Mouse (Mus musculus): ENCODE measurements around the gene Golga4. TPM values are rescaled to one million over a fixed set of nuclear protein-coding genes. Genes with fewer than 3 reads are reported as not detected.
A peak's percentile ranks its signal among the peaks of the same experiment; 100 is the strongest.

Golga4 gene
- polyA plus RNA-seq, 1 experiment from 2014 or later, result 41.5 TPM

DNA sequence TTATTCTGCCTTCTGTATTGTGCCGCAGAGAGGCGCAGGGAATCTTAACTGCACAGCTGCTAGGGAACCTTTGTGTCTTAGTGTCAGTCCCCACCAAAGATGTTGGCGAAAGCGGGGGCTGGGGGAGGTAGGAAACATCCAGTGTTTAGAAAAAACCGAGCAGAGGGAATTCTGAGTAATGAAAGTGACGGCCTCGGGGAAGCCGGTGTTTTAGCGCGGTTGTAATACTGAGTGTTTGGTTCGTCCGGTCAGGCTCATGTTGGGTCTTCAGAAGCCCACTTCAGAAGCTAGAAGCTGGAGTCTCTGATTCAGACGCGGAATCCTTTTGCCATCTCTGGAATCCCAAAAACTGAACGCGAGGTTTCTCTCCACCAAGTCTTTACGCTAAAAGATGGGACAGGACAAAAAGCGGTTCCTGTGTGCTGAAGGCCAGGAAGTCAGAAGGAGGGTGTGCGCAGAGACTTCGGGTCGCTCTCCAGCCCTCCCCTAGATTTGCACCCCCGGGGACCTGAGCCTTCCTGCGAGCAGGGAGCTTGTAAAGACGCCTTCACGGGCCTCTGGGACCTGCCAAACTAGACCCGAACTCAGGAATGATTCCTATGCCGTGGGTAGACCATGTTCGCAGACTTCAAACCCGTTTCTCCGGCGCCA, 28.7 kb upstream of the Golga4 start:
- no peaks in the 10 kb centered on the region for H3K36me3 ChIP-seq (ENCODE audit: control insufficient read depth, insufficient read depth, low read length)
- no peak overlapping the region for H3K27ac ChIP-seq (ENCODE audit: low read length)
- ATAC-seq, result no peak
- no peak overlapping the region for H3K9ac ChIP-seq (ENCODE audit: low read depth, low read length)
- peak overlapping the region; percentile 19; the same call in 1 of the 2 replicates for H3K4me3 ChIP-seq (ENCODE audit: low read depth, low read length)
- peaks cover 15% of the 10 kb centered on the region for H3K4me1 ChIP-seq (ENCODE audit: control insufficient read depth, insufficient read depth, low read length)
- H3K9me3 ChIP-seq (replicated peaks; ENCODE audit: control insufficient read depth, low read length, poor library complexity, severe bottlenecking), result no peaks in the 10 kb centered on the region
- H3K4me2 ChIP-seq (ENCODE audit: low read length), result peak overlapping the region; percentile 36
- WGBS, result under 1% methylated on average over 31 of the region's 31 CpGs
- H3K27me3 ChIP-seq (ENCODE audit: control insufficient read depth, insufficient read depth, low read depth, low read length), result peaks cover 53% of the 10 kb centered on the region

DNA sequence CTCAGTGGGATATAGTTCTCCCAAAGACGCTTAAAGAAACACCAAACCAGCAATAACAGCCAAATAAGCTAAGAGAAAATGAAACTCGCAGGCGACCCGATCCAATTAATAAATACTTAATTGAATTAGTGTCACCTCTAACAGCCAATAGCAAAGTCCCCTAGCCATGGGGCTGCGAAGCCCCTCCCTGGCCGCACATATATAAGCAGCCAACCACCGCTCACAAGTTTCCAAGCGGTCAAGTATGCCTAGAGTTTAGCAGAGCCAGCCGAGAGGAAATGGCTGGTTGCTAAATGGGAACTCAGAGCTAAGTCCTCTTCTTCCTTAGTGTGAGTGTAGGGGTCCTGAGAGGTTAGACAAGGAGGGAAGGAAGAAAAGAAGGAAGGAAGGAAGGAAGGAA, 28.1 kb upstream of the Golga4 start, which contains the start of gene Eomes:
Eomes (plus strand) TSS at position 252 of the 400 bp plus-strand sequence.
- H3K4me2 ChIP-seq (ENCODE audit: low read length), result peak within 1 kb of the TSS; percentile 52
- peaks cover 15% of the 10 kb centered on the region for H3K4me1 ChIP-seq (ENCODE audit: control insufficient read depth, insufficient read depth, low read length)
- no peaks in the 10 kb centered on the region for H3K36me3 ChIP-seq (ENCODE audit: control insufficient read depth, insufficient read depth, low read length)
- peaks cover 54% of the 10 kb centered on the region for H3K27me3 ChIP-seq (ENCODE audit: control insufficient read depth, insufficient read depth, low read depth, low read length)
- 2% methylated on average over 9 of the region's 9 CpGs for WGBS
- no peak for ATAC-seq
- no peaks in the 10 kb centered on the region for H3K9me3 ChIP-seq (replicated peaks; ENCODE audit: control insufficient read depth, low read length, poor library complexity, severe bottlenecking)
- 0 out of 2 replicates have a peak within 1 kb of the TSS, but pooled peaks have one; percentile 38 for H3K9ac ChIP-seq (ENCODE audit: low read depth, low read length)
- H3K27ac ChIP-seq (ENCODE audit: low read length), result no peak within 1 kb of the TSS
- peak within 1 kb of the TSS; percentile 35 for H3K4me3 ChIP-seq (ENCODE audit: low read depth, low read length)

DNA sequence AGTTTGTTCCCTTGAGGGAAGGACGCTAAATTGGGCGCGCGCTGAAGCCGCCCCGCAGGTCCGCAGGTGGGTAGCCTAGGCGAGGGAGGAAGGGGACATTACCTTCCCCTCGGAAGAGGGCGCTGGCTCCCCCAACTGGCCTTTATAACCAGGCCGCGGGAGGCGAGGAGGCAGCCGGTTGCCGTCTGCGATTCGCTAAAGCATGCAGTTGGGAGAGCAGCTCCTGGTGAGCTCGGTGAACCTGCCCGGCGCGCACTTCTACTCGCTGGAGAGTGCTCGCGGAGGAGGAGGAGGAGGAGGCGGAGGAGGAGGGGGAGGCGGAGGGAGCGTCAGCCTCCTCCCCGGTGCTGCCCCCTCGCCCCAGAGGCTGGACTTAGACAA, 27.6 kb upstream of the Golga4 start:
- H3K27me3 ChIP-seq (ENCODE audit: control insufficient read depth, insufficient read depth, low read depth, low read length), result peaks cover 58% of the 10 kb centered on the region
- 0 out of 2 replicates have a peak, but pooled peaks have one; percentile 17 for ATAC-seq
- peaks cover 15% of the 10 kb centered on the region for H3K4me1 ChIP-seq (ENCODE audit: control insufficient read depth, insufficient read depth, low read length)
- no peaks in the 10 kb centered on the region for H3K9me3 ChIP-seq (replicated peaks; ENCODE audit: control insufficient read depth, low read length, poor library complexity, severe bottlenecking)
- 0 out of 2 replicates have a peak overlapping the region, but pooled peaks have one; percentile 38 for H3K9ac ChIP-seq (ENCODE audit: low read depth, low read length)
- H3K27ac ChIP-seq (ENCODE audit: low read length), result no peak overlapping the region
- H3K4me3 ChIP-seq (ENCODE audit: low read depth, low read length), result peak overlapping the region; percentile 35
- under 1% methylated on average over 25 of the region's 29 CpGs for WGBS
- peak overlapping the region; percentile 52 for H3K4me2 ChIP-seq (ENCODE audit: low read length)
- no peaks in the 10 kb centered on the region for H3K36me3 ChIP-seq (ENCODE audit: control insufficient read depth, insufficient read depth, low read length)

DNA sequence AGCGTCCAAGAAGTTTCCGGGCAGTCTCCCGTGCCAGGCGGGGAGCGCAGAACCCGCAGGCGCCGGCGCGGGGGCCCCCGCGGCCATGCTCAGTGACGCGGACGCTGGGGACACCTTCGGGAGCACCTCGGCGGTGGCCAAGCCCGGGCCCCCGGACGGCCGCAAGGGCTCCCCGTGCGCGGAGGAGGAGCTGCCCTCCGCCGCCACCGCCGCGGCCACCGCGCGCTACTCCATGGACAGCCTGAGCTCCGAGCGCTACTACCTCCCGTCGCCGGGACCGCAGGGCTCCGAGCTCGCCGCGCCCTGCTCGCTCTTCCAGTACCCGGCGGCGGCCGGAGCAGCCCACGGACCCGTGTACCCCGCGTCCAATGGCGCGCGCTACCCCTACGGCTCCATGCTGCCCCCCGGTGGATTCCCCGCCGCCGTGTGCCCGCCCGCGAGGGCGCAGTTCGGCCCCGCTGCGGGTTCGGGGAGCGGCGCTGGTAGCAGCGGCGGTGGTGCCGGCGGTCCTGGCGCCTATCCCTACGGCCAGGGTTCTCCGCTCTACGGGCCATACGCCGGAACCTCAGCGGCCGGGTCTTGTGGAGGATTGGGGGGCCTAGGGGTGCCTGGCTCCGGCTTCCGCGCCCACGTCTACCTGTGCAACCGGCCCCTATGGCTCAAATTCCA, 27.1 kb upstream of the Golga4 start:
- WGBS, result under 1% methylated on average over 65 of the region's 87 CpGs
- Histone ChIP-seq H3K36me3 (ENCODE audit: control insufficient read depth, insufficient read depth, low read length) (no peaks in the 10 kb centered on the region), H3K27ac (ENCODE audit: low read length) (no peak overlapping the region), H3K4me3 (ENCODE audit: low read depth, low read length) (peak overlapping the region; percentile 35), H3K4me2 (ENCODE audit: low read length) (peak overlapping the region; percentile 52), H3K9me3 (replicated peaks; ENCODE audit: control insufficient read depth, low read length, poor library complexity, severe bottlenecking) (no peaks in the 10 kb centered on the region), H3K4me1 (ENCODE audit: control insufficient read depth, insufficient read depth, low read length) (peaks cover 15% of the 10 kb centered on the region), H3K9ac (ENCODE audit: low read depth, low read length) (0 out of 2 replicates have a peak overlapping the region, but pooled peaks have one; percentile 38), H3K27me3 (ENCODE audit: control insufficient read depth, insufficient read depth, low read depth, low read length) (peaks cover 63% of the 10 kb centered on the region)
- peak; percentile 71; the same call in 1 of the 2 replicates for ATAC-seq

DNA sequence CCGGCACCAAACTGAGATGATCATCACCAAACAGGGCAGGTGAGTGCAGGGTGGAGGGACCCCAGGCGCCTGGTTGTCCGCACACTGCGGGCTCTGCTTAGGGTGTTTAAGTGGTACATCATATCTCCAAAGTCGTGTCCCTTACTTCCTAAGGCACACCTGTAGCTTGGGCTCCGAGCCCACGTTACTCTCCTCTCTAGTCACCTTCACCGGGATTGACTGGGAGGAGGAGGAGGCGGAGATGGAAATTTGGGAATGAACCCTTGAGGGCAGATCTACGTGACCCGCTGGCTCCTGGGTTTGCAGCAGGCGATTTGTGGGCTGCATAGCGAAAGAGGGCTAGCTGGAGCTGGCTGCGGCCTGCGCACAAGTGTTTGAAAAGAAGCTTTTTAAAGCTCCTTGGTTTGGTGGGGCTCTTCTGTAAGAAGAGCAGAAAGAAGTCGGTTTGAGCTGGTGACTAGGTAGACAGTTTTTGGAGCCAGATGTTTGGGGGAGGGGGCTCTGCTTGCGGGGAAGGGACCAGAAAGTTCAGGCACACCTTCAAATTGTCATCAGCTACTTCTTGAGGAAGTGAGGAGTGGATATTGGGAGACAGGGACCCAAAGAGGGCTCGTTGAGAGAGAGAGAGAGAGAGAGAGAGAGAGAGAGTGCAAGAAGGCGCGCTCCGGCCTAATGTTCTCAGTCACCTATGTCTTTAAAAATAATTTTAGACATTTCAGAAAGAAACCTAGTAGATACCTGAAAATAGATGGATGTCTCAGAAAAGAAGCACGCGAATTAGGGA, 26.4 kb upstream of the Golga4 start:
- no peaks in the 10 kb centered on the region for H3K36me3 ChIP-seq (ENCODE audit: control insufficient read depth, insufficient read depth, low read length)
- no peak for ATAC-seq
- peaks cover 15% of the 10 kb centered on the region for H3K4me1 ChIP-seq (ENCODE audit: control insufficient read depth, insufficient read depth, low read length)
- H3K27ac ChIP-seq (ENCODE audit: low read length), result no peak overlapping the region
- H3K4me2 ChIP-seq (ENCODE audit: low read length), result no peak overlapping the region
- 4% methylated on average over 23 of the region's 23 CpGs for WGBS
- peaks cover 65% of the 10 kb centered on the region for H3K27me3 ChIP-seq (ENCODE audit: control insufficient read depth, insufficient read depth, low read depth, low read length)
- H3K4me3 ChIP-seq (ENCODE audit: low read depth, low read length), result peak overlapping the region; percentile 35
- H3K9me3 ChIP-seq (replicated peaks; ENCODE audit: control insufficient read depth, low read length, poor library complexity, severe bottlenecking), result no peaks in the 10 kb centered on the region
- H3K9ac ChIP-seq (ENCODE audit: low read depth, low read length), result no peak overlapping the region

DNA sequence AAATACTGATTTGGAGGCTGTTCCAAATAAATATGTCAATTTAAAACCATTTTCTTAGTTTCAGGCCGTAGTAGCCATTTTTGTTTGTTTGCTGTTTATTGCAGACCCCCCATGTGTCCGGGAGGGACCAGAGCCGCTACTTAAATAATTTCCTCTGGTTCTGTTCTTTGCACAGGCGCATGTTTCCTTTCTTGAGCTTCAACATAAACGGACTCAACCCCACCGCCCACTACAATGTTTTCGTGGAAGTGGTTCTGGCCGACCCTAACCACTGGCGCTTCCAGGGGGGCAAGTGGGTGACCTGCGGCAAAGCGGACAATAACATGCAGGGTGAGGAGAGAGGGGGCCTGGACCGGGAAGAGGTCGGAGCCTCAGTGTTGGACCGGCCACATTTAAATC, 25.8 kb upstream of the Golga4 start:
- H3K9ac ChIP-seq (ENCODE audit: low read depth, low read length), result no peak overlapping the region
- WGBS, result 6% methylated on average over 14 of the region's 14 CpGs
- H3K4me3 ChIP-seq (ENCODE audit: low read depth, low read length), result no peak overlapping the region
- no peak for ATAC-seq
- peaks cover 15% of the 10 kb centered on the region for H3K4me1 ChIP-seq (ENCODE audit: control insufficient read depth, insufficient read depth, low read length)
- H3K27me3 ChIP-seq (ENCODE audit: control insufficient read depth, insufficient read depth, low read depth, low read length), result peaks cover 66% of the 10 kb centered on the region
- no peak overlapping the region for H3K27ac ChIP-seq (ENCODE audit: low read length)
- H3K4me2 ChIP-seq (ENCODE audit: low read length), result no peak overlapping the region
- H3K36me3 ChIP-seq (ENCODE audit: control insufficient read depth, insufficient read depth, low read length), result no peaks in the 10 kb centered on the region
- no peaks in the 10 kb centered on the region for H3K9me3 ChIP-seq (replicated peaks; ENCODE audit: control insufficient read depth, low read length, poor library complexity, severe bottlenecking)

DNA sequence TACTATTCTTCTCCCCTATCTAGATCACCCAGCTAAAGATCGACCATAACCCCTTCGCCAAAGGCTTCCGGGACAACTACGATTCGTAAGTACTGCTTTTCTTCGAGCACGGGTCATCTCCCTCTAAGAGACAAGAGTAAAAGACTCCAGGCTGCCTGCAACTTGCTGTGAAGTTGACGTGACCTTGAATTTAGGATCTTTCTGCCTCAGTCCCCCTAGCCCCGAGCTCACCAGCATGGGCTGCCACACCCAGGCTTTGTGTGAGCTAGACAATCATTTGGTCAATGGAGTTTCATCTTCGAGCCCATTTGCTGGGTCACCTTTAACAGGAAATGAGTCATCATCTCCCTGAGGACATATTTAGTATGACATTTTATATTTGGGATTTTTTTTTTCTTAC, 23.9 kb upstream of the Golga4 start:
- no peak overlapping the region for H3K27ac ChIP-seq (ENCODE audit: low read length)
- H3K4me3 ChIP-seq (ENCODE audit: low read depth, low read length), result no peak overlapping the region
- no peak overlapping the region for H3K9ac ChIP-seq (ENCODE audit: low read depth, low read length)
- H3K4me2 ChIP-seq (ENCODE audit: low read length), result no peak overlapping the region
- 75% methylated on average over 10 of the region's 10 CpGs for WGBS
- no peaks in the 10 kb centered on the region for H3K9me3 ChIP-seq (replicated peaks; ENCODE audit: control insufficient read depth, low read length, poor library complexity, severe bottlenecking)
- H3K27me3 ChIP-seq (ENCODE audit: control insufficient read depth, insufficient read depth, low read depth, low read length), result peaks cover 81% of the 10 kb centered on the region
- peaks cover 14% of the 10 kb centered on the region for H3K4me1 ChIP-seq (ENCODE audit: control insufficient read depth, insufficient read depth, low read length)
- no peak for ATAC-seq
- H3K36me3 ChIP-seq (ENCODE audit: control insufficient read depth, insufficient read depth, low read length), result no peaks in the 10 kb centered on the region

DNA sequence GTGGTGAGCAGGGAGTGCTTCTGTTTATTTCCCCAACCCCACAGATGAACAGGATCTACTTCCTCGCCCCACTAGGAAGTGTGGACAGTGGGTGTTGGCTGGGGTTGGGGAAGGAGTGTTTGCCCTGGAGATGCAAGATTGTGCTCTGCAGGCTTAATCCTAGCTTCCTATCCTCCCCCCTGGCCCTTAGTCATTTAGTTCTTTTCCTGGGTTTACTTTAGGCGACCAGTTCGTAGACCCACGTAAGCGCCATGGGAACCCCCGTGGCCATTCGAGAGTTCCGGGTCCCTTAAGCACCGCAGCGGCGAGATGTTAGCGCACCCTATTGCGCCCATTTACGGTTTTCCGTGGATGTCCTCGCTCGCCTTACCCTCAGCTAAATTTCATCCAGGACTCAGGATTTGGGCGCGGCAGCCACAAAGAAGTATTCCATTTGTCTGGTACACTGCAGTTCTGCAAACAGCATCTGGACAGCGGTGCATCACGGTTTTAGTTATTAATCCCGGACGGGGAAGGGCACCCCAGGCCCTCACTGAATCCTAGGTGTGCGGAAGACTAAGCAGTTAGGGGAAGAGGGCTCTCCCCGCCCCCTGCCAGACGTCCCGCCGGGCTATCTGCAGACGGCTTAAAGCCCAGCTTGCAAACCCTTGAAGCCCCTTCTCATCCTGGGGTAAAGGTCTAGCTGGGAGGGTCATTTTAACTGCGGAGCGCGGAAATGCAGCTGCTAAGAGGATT, 19.5 kb upstream of the Golga4 start:
- H3K9ac ChIP-seq (ENCODE audit: low read depth, low read length), result no peak overlapping the region
- peak overlapping the region; percentile 16; the same call in 1 of the 2 replicates for H3K4me2 ChIP-seq (ENCODE audit: low read length)
- H3K27me3 ChIP-seq (ENCODE audit: control insufficient read depth, insufficient read depth, low read depth, low read length), result peaks cover 68% of the 10 kb centered on the region
- peaks cover 28% of the 10 kb centered on the region; the same call in 1 of the 2 replicates for H3K4me1 ChIP-seq (ENCODE audit: control insufficient read depth, insufficient read depth, low read length)
- H3K27ac ChIP-seq (ENCODE audit: low read length), result no peak overlapping the region
- ATAC-seq, result no peak
- H3K9me3 ChIP-seq (replicated peaks; ENCODE audit: control insufficient read depth, low read length, poor library complexity, severe bottlenecking), result no peaks in the 10 kb centered on the region
- under 1% methylated on average over 32 of the region's 32 CpGs for WGBS
- no peak overlapping the region for H3K4me3 ChIP-seq (ENCODE audit: low read depth, low read length)
- H3K36me3 ChIP-seq (ENCODE audit: control insufficient read depth, insufficient read depth, low read length), result no peaks in the 10 kb centered on the region

All from midbrain, embryonic 16.5 days (tissue).